Mouse (Mus musculus): ENCODE results near the gene Egfem1.

The Egfem1 gene

DNA sequence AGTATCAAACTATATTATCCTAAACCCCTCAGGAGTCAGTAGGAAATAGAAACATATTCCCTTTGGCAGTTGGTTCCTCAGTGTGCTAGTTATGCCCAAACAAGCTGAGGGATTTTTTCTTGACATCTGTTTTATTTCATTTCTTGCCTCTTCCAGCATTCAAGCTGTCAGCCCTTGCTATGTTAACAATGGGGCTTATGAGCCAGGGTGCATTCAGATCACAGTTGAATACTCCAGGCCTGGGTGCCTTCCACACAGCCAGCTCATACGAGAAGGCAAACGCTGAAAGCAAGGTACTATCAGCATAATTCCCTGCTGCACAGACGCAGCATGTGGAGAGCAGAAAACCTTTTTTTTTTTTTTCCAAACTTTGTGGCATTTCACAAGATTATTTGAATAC lies 526.9 kb downstream of the Egfem1 start:
- no peak for DNase-seq

- DNase-seq: no peak
Measured at GRCm38 (mm10) chr3:29609174-29609573, 527.4 kb downstream of the Egfem1 start.

DNA sequence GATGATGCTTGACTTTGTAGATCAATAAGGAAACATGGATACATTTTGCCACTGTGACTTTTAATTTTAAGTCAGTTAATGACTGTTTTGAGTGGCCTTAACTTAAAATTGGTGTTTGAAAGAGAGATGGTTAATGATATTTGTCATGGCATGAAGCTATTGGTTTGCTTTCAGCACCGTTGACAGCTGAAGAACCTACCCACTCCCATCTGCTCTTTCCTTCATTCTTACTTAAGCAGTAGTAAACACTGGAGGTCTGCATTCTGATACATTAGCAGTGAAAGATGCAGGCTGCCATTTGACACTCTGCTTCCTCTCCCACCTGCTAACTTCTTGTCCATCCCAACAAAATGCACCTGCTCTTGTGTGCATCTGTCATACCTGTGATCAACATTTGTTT lies 537.8 kb downstream of the Egfem1 start:
- DNase-seq: no peak

DNA sequence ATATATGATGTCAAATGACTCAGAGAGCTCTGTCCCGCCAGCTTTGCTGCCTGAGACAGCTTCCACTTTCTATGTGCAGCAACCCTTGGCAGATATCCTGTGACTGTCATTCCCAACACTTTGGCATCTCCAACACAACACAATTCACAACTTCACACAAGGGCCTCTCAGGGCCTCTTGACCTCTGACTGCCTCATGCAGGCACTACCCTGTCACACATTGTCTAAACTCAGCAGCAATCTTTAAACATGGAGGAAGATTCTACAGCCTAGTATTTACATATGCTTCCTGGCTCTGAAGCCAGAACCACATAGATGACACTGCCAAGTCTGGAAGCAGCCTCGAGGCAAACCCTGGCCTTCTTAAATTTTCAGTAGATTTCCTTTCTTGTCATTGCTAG lies 558.0 kb downstream of the Egfem1 start:
- DNase-seq: no peak

DNA sequence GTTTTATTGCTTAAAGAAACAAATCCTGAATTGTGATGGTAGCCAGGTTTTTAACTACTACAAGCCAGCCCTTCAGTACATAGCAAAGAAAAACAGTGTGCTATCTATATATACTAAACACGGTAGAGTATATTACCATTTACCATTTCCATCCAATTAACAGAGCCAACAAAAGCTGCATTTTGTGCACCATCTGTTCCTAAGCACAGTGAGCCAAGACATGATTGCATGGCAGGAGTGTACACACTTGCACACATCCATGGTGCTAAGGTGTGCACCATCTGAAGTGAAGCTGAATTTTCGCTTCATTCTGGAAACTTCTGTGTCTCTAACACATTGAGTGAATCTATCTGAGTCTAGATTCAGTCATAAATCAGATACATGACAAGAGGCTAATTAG lies 585.0 kb downstream of the Egfem1 start:
- DNase-seq: no peak

- no peak for DNase-seq
Measured at GRCm38 (mm10) chr3:29689367-29690285, 607.8 kb downstream of the Egfem1 start.

GRCm38 (mm10) chr3:29701126-29701525 lies 619.3 kb downstream of the Egfem1 start:
- DNase-seq: no peak

GRCm38 (mm10) chr3:29706816-29707215 lies 625.0 kb downstream of the Egfem1 start:
- no peak for DNase-seq

- no peak for DNase-seq
Measured at GRCm38 (mm10) chr3:29707467-29707866, 625.6 kb downstream of the Egfem1 start.

- no peak for DNase-seq
Measured at GRCm38 (mm10) chr3:29726376-29726967, 644.6 kb downstream of the Egfem1 start.

DNA sequence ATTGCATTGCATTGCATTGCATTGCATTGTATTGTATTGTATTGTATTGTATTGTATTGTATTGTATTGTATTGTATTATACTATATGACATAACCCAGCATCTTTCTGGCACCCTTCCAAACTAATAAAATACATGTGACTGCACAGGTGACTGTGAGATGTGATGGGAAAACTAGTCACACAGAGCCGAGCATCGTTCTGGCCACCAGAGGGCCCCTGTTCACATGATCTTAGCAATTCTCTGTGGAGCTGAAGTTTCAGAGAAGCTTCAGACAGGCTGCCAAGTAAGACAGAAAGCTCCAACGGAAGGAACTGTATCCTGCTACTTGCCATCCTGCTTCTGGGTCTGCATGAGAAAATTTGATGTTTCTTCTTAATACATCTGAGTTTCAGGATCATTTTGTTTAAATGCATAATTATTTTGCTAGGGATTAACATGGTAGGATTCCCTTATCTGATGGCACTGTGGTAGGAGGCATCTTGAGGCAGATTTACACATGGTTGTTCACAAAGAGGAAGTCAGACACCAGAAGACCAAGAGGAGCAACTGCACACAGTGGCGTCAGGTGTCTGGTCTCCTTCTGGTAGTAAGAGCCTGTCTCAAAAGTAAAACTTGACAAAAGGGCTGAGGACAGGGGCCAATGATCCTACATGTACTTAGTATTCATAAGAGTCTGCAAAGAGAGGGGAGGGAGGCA lies 648.4 kb downstream of the Egfem1 start:
- DNase-seq: no peak

GRCm38 (mm10) chr3:29731509-29731908 lies 649.7 kb downstream of the Egfem1 start:
- no peak for DNase-seq

- DNase-seq: no peak
Measured at GRCm38 (mm10) chr3:29732626-29733025, 650.8 kb downstream of the Egfem1 start.

DNA sequence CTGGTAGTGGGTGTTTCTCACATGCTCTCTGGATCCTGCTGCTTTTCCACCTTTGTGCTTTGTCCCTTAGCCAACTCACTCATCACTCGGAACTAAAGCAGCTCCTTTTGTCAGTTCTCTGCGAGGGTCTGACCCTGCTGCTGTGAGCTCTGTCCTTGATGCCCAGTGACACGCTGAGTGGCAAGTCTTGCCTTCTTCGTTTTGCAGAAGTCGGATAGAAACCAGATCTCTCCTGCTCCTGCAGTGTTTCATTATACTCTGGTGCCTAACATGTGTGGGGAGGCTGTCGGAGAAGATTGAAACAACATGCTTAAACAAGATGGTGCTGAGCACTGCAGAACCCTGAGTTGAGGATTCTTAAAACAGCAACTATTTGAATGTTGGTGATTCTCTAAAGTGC lies 652.4 kb downstream of the Egfem1 start:
- no peak for DNase-seq

DNA sequence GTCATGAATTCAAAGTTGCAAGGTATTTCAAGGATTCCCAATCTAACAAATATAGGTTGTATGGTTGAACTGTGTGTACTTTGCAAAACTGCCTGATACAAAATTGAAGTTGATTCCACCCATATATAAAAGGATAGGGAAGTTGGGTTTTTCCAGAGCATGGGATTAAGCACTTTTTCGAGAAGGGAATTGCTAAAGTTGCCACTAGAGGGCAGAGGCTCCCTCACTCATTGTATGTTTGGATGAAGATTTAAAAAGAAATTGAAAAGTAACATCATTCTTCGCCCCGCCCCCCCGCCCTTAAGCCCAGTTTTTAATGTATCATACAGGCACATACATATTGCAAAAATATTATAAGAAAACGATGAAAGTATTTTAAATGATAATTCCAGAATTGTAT lies 657.5 kb downstream of the Egfem1 start:
- no peak for DNase-seq

Data from thymus, postnatal 14 days (tissue).